Mouse (Mus musculus) limb, embryonic 13.5 days (tissue): Measurements from ENCODE around the gene Izumo1r. TPM values are rescaled to one million over a fixed set of nuclear protein-coding genes. Genes with fewer than 3 reads are reported as not detected.

Experiments used
- polyA plus RNA-seq: library from polyadenylated mRNA; unstranded; fragments of >200 nt; fragmentation: Nextera tagmentation; extraction: Ambion mirVana; gene quantifications from 2 replicates; pipeline ENCODE4 v1.2.1, GENCODE M21; 2015

The Izumo1r gene
- polyA plus RNA-seq, 1 experiment from 2014 or later = 0.34 TPM

Other genes with a start within 250 kb of the Izumo1r start
- 0.11 TPM in 1 of 2 replicates, not detected in the other for gene Piwil4, start 163.2 kb downstream of the Izumo1r start, polyA plus RNA-seq
- 3.8 and 3.9 TPM in 2 replicates for gene Fut4, start 151.6 kb downstream of the Izumo1r start, polyA plus RNA-seq
- 0.39 and 0.55 TPM in 2 replicates for gene 1700012B09Rik, start 132.9 kb downstream of the Izumo1r start, polyA plus RNA-seq
- gene Mre11a, start 119.3 kb downstream of the Izumo1r start, polyA plus RNA-seq = 23.7 and 28.4 TPM in 2 replicates
- gene Ankrd49, start 119.1 kb downstream of the Izumo1r start, polyA plus RNA-seq = 44.4 and 46.7 TPM in 2 replicates
- 2.5 and 2.6 TPM in 2 replicates for gene Gpr83, start 43.7 kb downstream of the Izumo1r start, polyA plus RNA-seq
- 46.2 and 49.8 TPM in 2 replicates for gene Panx1, start 141.5 kb upstream of the Izumo1r start, polyA plus RNA-seq
- gene Hephl1, start 208.2 kb upstream of the Izumo1r start, polyA plus RNA-seq = not detected in 2 replicates